Mouse (Mus musculus) midbrain, embryonic 13.5 days (tissue): ENCODE measurements around the gene Pold2. TPM values are rescaled to one million over a fixed set of nuclear protein-coding genes. Genes with fewer than 3 reads are reported as not detected.
"Not testable (repeated sequence)": the region's sequence is repeated elsewhere in the genome, so short reads cannot be mapped to it uniquely, and the experiment has no call there.

ENCODE experiments used
- ATAC-seq: fragments of 200-750 bp; cut with Nextera tagmentation; 2 replicates; pipeline ENCODE4 v1.8.0; 2017; ENCODE audit warnings: mild to moderate bottlenecking, moderate TSS enrichment, moderate library complexity
- H3K27ac ChIP-seq: fragments of 300-500 bp; sonication (generic); 2 replicates; pipeline ENCODE4 v1.5.1; 2015; ENCODE audit warnings: inconsistent platforms, mild to moderate bottlenecking, moderate library complexity
- H3K27me3 ChIP-seq: fragments of 300-500 bp; sonication (generic); 2 replicates; pipeline ENCODE4 v1.6.1; 2015; ENCODE audit warnings: mild to moderate bottlenecking, inconsistent platforms
- H3K36me3 ChIP-seq: fragments of 300-500 bp; sonication (generic); 2 replicates; pipeline ENCODE4 v1.6.1; 2015; ENCODE audit warnings: mild to moderate bottlenecking, inconsistent platforms
- H3K4me1 ChIP-seq: fragments of 300-500 bp; sonication (generic); replicated peaks from 2 replicates; pipeline ENCODE4 v1.6.1; 2015; ENCODE audit warnings: inconsistent platforms
- H3K4me2 ChIP-seq: fragments of 300-500 bp; sonication (generic); replicated peaks from 2 replicates; pipeline ENCODE4 v1.6.1; 2015; ENCODE audit warnings: moderate library complexity, mild to moderate bottlenecking, inconsistent platforms
- H3K4me3 ChIP-seq: fragments of 300-500 bp; sonication (generic); replicated peaks from 2 replicates; pipeline ENCODE4 v1.5.1; 2015; ENCODE audit warnings: mild to moderate bottlenecking, inconsistent platforms
- H3K9ac ChIP-seq: fragments of 300-500 bp; sonication (generic); replicated peaks from 2 replicates; pipeline ENCODE4 v1.6.1; 2015; ENCODE audit warnings: mild to moderate bottlenecking, inconsistent platforms
- H3K9me3 ChIP-seq: fragments of 300-500 bp; sonication (generic); 2 replicates; pipeline ENCODE4 v1.6.1; 2016; ENCODE audit warnings: mild to moderate bottlenecking, inconsistent platforms
- WGBS: fragments of 180-500 bp; shearing (Covaris S2); methylation state at CpG from one replicate; pipeline ENCODE4 v1.1.7; 2015; 5-methylcytosine and 5-hydroxymethylcytosine counted together
- polyA plus RNA-seq: library from polyadenylated mRNA; unstranded; fragments of >200 nt; fragmentation: Nextera tagmentation; extraction: Ambion mirVana; gene quantifications from 2 replicates; pipeline ENCODE4 v1.2.1, GENCODE M21; 2015

Pold2 gene
- polyA plus RNA-seq, 1 experiment from 2014 or later = 63.0 TPM

GRCm38 (mm10) chr11:5897230-5897629, 19.1 kb upstream of the Pold2 start:
- Histone ChIP-seq H3K36me3 (no peaks in the 10 kb centered on the region), H3K27ac (no peak overlapping the region), H3K4me1 (peaks cover 37% of the 10 kb centered on the region), H3K9me3 (no peaks in the 10 kb centered on the region), H3K27me3 (peaks cover 14% of the 10 kb centered on the region; the same call in 1 of the 2 replicates), H3K9ac (no peak overlapping the region), H3K4me2 (no peak overlapping the region), H3K4me3 (no peak overlapping the region)
- ATAC-seq = no peak
- 15% methylated on average over 16 of the region's 16 CpGs for WGBS

- WGBS = 73% methylated on average over 6 of the region's 6 CpGs
- Histone ChIP-seq H3K4me1 (peaks cover 24% of the 10 kb centered on the region), H3K9ac (no peak overlapping the region), H3K4me3 (no peak overlapping the region), H3K4me2 (no peak overlapping the region), H3K27me3 (peaks cover 11% of the 10 kb centered on the region; the same call in 1 of the 2 replicates), H3K27ac (no peak overlapping the region), H3K36me3 (no peaks in the 10 kb centered on the region), H3K9me3 (no peaks in the 10 kb centered on the region)
- no peak for ATAC-seq
Observed at GRCm38 (mm10) chr11:5893807-5894206, 15.7 kb upstream of the Pold2 start.

GRCm38 (mm10) chr11:5892810-5893368, 14.8 kb upstream of the Pold2 start:
- 49% methylated on average over 4 of the region's 4 CpGs for WGBS
- Histone ChIP-seq H3K4me2 (no peak overlapping the region), H3K4me3 (no peak overlapping the region), H3K27me3 (peaks cover 11% of the 10 kb centered on the region; the same call in 1 of the 2 replicates), H3K4me1 (peaks cover 23% of the 10 kb centered on the region), H3K36me3 (no peaks in the 10 kb centered on the region), H3K9ac (no peak overlapping the region), H3K27ac (no peak overlapping the region), H3K9me3 (no peaks in the 10 kb centered on the region)
- ATAC-seq = no peak

- Histone ChIP-seq H3K36me3 (no peaks in the 10 kb centered on the region), H3K4me1 (peaks cover 23% of the 10 kb centered on the region), H3K4me2 (no peak overlapping the region), H3K4me3 (no peak overlapping the region), H3K9me3 (no peaks in the 10 kb centered on the region), H3K9ac (no peak overlapping the region), H3K27ac (no peak overlapping the region), H3K27me3 (0 out of 2 replicates have a peak, but pooled peaks cover 10% of the 10 kb centered on the region)
- ATAC-seq = no peak
- WGBS = 72% methylated on average over 8 of the region's 8 CpGs
Observed at GRCm38 (mm10) chr11:5892151-5892591, 14.1 kb upstream of the Pold2 start.

- not testable (repeated sequence) for H3K27me3 ChIP-seq, H3K4me2 ChIP-seq, ATAC-seq, H3K36me3 ChIP-seq, H3K9ac ChIP-seq, H3K4me3 ChIP-seq, H3K9me3 ChIP-seq, H3K27ac ChIP-seq
- peaks cover 24% of the 10 kb centered on the region for H3K4me1 ChIP-seq
- WGBS = 77% methylated on average over 5 of the region's 5 CpGs
Observed at GRCm38 (mm10) chr11:5888563-5888962, 10.5 kb upstream of the Pold2 start.

- Histone ChIP-seq H3K36me3 (no peaks in the 10 kb centered on the region), H3K27ac (no peak overlapping the region; the same call in 1 of the 2 replicates), H3K27me3 (no peaks in the 10 kb centered on the region), H3K9me3 (no peaks in the 10 kb centered on the region), H3K4me1 (peaks cover 14% of the 10 kb centered on the region), H3K4me2 (no peak overlapping the region), H3K9ac (peak overlapping the region; percentile 54), H3K4me3 (no peak overlapping the region)
- 4% methylated on average over 5 of the region's 5 CpGs for WGBS
- ATAC-seq = no peak
Observed at GRCm38 (mm10) chr11:5887250-5887649, 9.2 kb upstream of the Pold2 start.

- WGBS = 20% methylated on average over 9 of the region's 9 CpGs
- H3K4me1 ChIP-seq = peaks cover 13% of the 10 kb centered on the region
- no peak overlapping the region for H3K27ac ChIP-seq
- H3K36me3 ChIP-seq = no peaks in the 10 kb centered on the region
- no peaks in the 10 kb centered on the region for H3K27me3 ChIP-seq
- no peak overlapping the region for H3K9ac ChIP-seq
- no peak overlapping the region for H3K4me2 ChIP-seq
- H3K9me3 ChIP-seq = no peaks in the 10 kb centered on the region
- no peak overlapping the region for H3K4me3 ChIP-seq
- peak; percentile 57 for ATAC-seq
Observed at GRCm38 (mm10) chr11:5886187-5886586, 8.1 kb upstream of the Pold2 start.

- no peak overlapping the region for H3K9ac ChIP-seq
- H3K36me3 ChIP-seq = no peaks in the 10 kb centered on the region
- WGBS = 80% methylated on average over 8 of the region's 8 CpGs
- no peaks in the 10 kb centered on the region for H3K27me3 ChIP-seq
- no peak overlapping the region for H3K4me3 ChIP-seq
- H3K4me1 ChIP-seq = peaks cover 21% of the 10 kb centered on the region
- no peak overlapping the region for H3K27ac ChIP-seq
- no peak for ATAC-seq
- no peak overlapping the region for H3K4me2 ChIP-seq
- H3K9me3 ChIP-seq = no peaks in the 10 kb centered on the region
Observed at GRCm38 (mm10) chr11:5882518-5882917, 4.4 kb upstream of the Pold2 start.

GRCm38 (mm10) chr11:5879905-5880304, 1.8 kb upstream of the Pold2 start:
- Histone ChIP-seq H3K9me3 (no peaks in the 10 kb centered on the region), H3K36me3 (peaks cover 11% of the 10 kb centered on the region), H3K4me1 (peaks cover 29% of the 10 kb centered on the region), H3K27me3 (no peaks in the 10 kb centered on the region), H3K27ac (no peak overlapping the region), H3K4me2 (no peak overlapping the region), H3K9ac (no peak overlapping the region), H3K4me3 (no peak overlapping the region)
- ATAC-seq = no peak
- 57% methylated on average over 5 of the region's 5 CpGs for WGBS

- Histone ChIP-seq H3K4me3 (peak overlapping the region; percentile 65), H3K9me3 (no peaks in the 10 kb centered on the region), H3K36me3 (peaks cover 23% of the 10 kb centered on the region), H3K9ac (peak overlapping the region; percentile 69), H3K27ac (peak overlapping the region; percentile 87), H3K27me3 (no peaks in the 10 kb centered on the region), H3K4me2 (peak overlapping the region; percentile 67), H3K4me1 (peaks cover 29% of the 10 kb centered on the region)
- ATAC-seq = 0 out of 2 replicates have a peak, but pooled peaks have one; percentile 1
- WGBS = 41% methylated on average over 8 of the region's 8 CpGs
Observed at GRCm38 (mm10) chr11:5878661-5879060, 569 bp upstream of the Pold2 start.

- Histone ChIP-seq H3K4me3 (peak overlapping the region; percentile 65), H3K4me2 (peak overlapping the region; percentile 67), H3K27me3 (no peaks in the 10 kb centered on the region), H3K9me3 (no peaks in the 10 kb centered on the region), H3K36me3 (peaks cover 35% of the 10 kb centered on the region), H3K27ac (no peak overlapping the region), H3K9ac (peak overlapping the region; percentile 68), H3K4me1 (peaks cover 29% of the 10 kb centered on the region)
- ATAC-seq = no peak
- 5% methylated on average over 5 of the region's 5 CpGs for WGBS
Observed at GRCm38 (mm10) chr11:5877421-5877820, 671 bp downstream of the Pold2 start.

- peaks cover 20% of the 10 kb centered on the region for H3K4me1 ChIP-seq
- no peak for ATAC-seq
- peaks cover 68% of the 10 kb centered on the region for H3K36me3 ChIP-seq
- no peaks in the 10 kb centered on the region for H3K27me3 ChIP-seq
- no peak overlapping the region for H3K4me2 ChIP-seq
- no peak overlapping the region for H3K9ac ChIP-seq
- WGBS = 97% methylated on average over 9 of the region's 9 CpGs
- no peaks in the 10 kb centered on the region for H3K9me3 ChIP-seq
- H3K27ac ChIP-seq = no peak overlapping the region
- no peak overlapping the region for H3K4me3 ChIP-seq
Observed at GRCm38 (mm10) chr11:5873192-5873591, 4.9 kb downstream of the Pold2 start.

- Histone ChIP-seq H3K9me3 (no peaks in the 10 kb centered on the region), H3K9ac (no peak overlapping the region), H3K4me3 (no peak overlapping the region), H3K27me3 (no peaks in the 10 kb centered on the region), H3K36me3 (peaks cover 68% of the 10 kb centered on the region), H3K27ac (no peak overlapping the region), H3K4me1 (peaks cover 19% of the 10 kb centered on the region), H3K4me2 (no peak overlapping the region)
- no peak for ATAC-seq
- 95% methylated on average over 11 of the region's 11 CpGs for WGBS
Observed at GRCm38 (mm10) chr11:5872707-5873106, 5.4 kb downstream of the Pold2 start.
